Mouse (Mus musculus): ENCODE data around the gene Zfp14. TPM values are rescaled to one million over a fixed set of nuclear protein-coding genes. Genes with fewer than 3 reads are reported as not detected.
A peak's percentile ranks its signal among the peaks of the same experiment; 100 is the strongest.

The Zfp14 gene
- polyA plus RNA-seq, 1 experiment from 2014 or later, result 3.5 TPM

- H3K27me3 ChIP-seq (replicated peaks), result no peaks in the 10 kb centered on the region
- no peaks in the 10 kb centered on the region for H3K9me3 ChIP-seq
- ATAC-seq (ENCODE audit: insufficient read depth, low FRiP score, low read depth), result no peak
- H3K4me2 ChIP-seq, result no peak overlapping the region
- no peak overlapping the region for H3K27ac ChIP-seq
- H3K36me3 ChIP-seq, result peaks cover 28% of the 10 kb centered on the region
- H3K4me3 ChIP-seq (replicated peaks), result no peak overlapping the region
- no peaks in the 10 kb centered on the region for H3K4me1 ChIP-seq
- WGBS, result 94% methylated on average over 9 of the region's 9 CpGs
- H3K9ac ChIP-seq, result no peak overlapping the region
Measured at GRCm38 (mm10) chr7:29993340-29993739, 57.8 kb downstream of the Zfp14 start.

DNA sequence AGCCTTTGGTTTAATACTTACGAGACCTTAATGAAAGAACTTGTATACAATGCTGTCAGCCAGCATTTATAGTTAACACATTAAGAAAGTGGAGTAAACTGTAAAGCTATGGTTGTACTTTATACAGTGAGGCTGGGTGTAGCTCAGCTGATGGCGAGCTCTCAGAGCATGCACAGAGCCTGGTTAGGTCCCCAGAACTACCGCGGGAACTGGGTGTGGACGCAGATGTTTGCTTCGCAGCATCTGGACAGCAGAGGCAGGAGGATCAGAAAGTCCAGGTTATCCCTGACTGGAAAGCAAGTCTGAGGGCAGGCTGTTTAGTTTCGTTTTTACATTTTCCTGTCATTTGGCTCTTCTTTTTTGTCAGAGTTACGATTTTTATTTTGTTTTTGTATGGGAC is 58.5 kb downstream of the Zfp14 start:
- WGBS, result 95% methylated on average over 8 of the region's 8 CpGs
- no peaks in the 10 kb centered on the region for H3K27me3 ChIP-seq (replicated peaks)
- no peak overlapping the region for H3K9ac ChIP-seq
- no peaks in the 10 kb centered on the region for H3K4me1 ChIP-seq
- no peak overlapping the region for H3K4me3 ChIP-seq (replicated peaks)
- peaks cover 25% of the 10 kb centered on the region for H3K36me3 ChIP-seq
- no peak overlapping the region for H3K27ac ChIP-seq
- no peak overlapping the region for H3K4me2 ChIP-seq
- no peak for ATAC-seq (ENCODE audit: insufficient read depth, low FRiP score, low read depth)
- H3K9me3 ChIP-seq, result no peaks in the 10 kb centered on the region

- peaks cover 24% of the 10 kb centered on the region for H3K36me3 ChIP-seq
- H3K4me2 ChIP-seq, result no peak overlapping the region
- ATAC-seq (ENCODE audit: insufficient read depth, low FRiP score, low read depth), result peak; percentile 73
- no peaks in the 10 kb centered on the region for H3K27me3 ChIP-seq (replicated peaks)
- WGBS, result 77% methylated on average over 11 of the region's 11 CpGs
- H3K4me3 ChIP-seq (replicated peaks), result no peak overlapping the region
- no peaks in the 10 kb centered on the region for H3K9me3 ChIP-seq
- 0 out of 2 replicates have a peak, but pooled peaks cover 3% of the 10 kb centered on the region for H3K4me1 ChIP-seq
- no peak overlapping the region for H3K9ac ChIP-seq
- H3K27ac ChIP-seq, result peak overlapping the region; percentile 23; the same call in 1 of the 2 replicates
Measured at GRCm38 (mm10) chr7:29989031-29989430, 62.1 kb downstream of the Zfp14 start.

GRCm38 (mm10) chr7:29987551-29987950 is 63.6 kb downstream of the Zfp14 start:
- H3K9me3 ChIP-seq, result no peaks in the 10 kb centered on the region
- H3K36me3 ChIP-seq, result peaks cover 19% of the 10 kb centered on the region
- no peaks in the 10 kb centered on the region for H3K27me3 ChIP-seq (replicated peaks)
- no peak overlapping the region for H3K4me3 ChIP-seq (replicated peaks)
- 0 out of 2 replicates have a peak, but pooled peaks cover 7% of the 10 kb centered on the region for H3K4me1 ChIP-seq
- no peak for ATAC-seq (ENCODE audit: insufficient read depth, low FRiP score, low read depth)
- no peak overlapping the region for H3K4me2 ChIP-seq
- H3K9ac ChIP-seq, result no peak overlapping the region
- 91% methylated on average over 5 of the region's 5 CpGs for WGBS
- H3K27ac ChIP-seq, result no peak overlapping the region

Small RNA genes lying within 50 kb of the gene (microRNA-seq; reads per million reads assigned to microRNA genes)
- gene Gm23368, result not detected

Other genes with a start within 250 kb of the Zfp14 start
- gene Zfp790, start 235.3 kb downstream of the Zfp14 start, polyA plus RNA-seq (2015; fragmentation: Nextera tagmentation; extraction: Ambion mirVana), result 11.3 and 12.1 TPM in 2 replicates
- gene Zfp940, start 197.7 kb downstream of the Zfp14 start, polyA plus RNA-seq (2015; fragmentation: Nextera tagmentation; extraction: Ambion mirVana), result 4.2 and 4.7 TPM in 2 replicates
- gene Zfp420, start 191.4 kb downstream of the Zfp14 start, polyA plus RNA-seq (2015; fragmentation: Nextera tagmentation; extraction: Ambion mirVana), result 6.8 and 6.9 TPM in 2 replicates
- 7.9 and 8.3 TPM in 2 replicates for gene Zfp27, start 144.8 kb downstream of the Zfp14 start, polyA plus RNA-seq (2015; fragmentation: Nextera tagmentation; extraction: Ambion mirVana)
- gene Zfp383, start 143.2 kb downstream of the Zfp14 start, polyA plus RNA-seq (2015; fragmentation: Nextera tagmentation; extraction: Ambion mirVana), result 4.0 and 4.5 TPM in 2 replicates
- gene Zfp74, start 97.3 kb downstream of the Zfp14 start, polyA plus RNA-seq (2015; fragmentation: Nextera tagmentation; extraction: Ambion mirVana), result 9.2 and 10.2 TPM in 2 replicates
- gene Zfp568, start 67.4 kb downstream of the Zfp14 start, polyA plus RNA-seq (2015; fragmentation: Nextera tagmentation; extraction: Ambion mirVana), result 17.8 and 18.8 TPM in 2 replicates
- gene Zfp82, start 21.5 kb upstream of the Zfp14 start, polyA plus RNA-seq (2015; fragmentation: Nextera tagmentation; extraction: Ambion mirVana), result 4.1 and 4.7 TPM in 2 replicates
- 1.3 and 1.6 TPM in 2 replicates for gene Gm26920, start 39.0 kb upstream of the Zfp14 start, polyA plus RNA-seq (2015; fragmentation: Nextera tagmentation; extraction: Ambion mirVana)
- 6.7 and 8.3 TPM in 2 replicates for gene Zfp566, start 39.1 kb upstream of the Zfp14 start, polyA plus RNA-seq (2015; fragmentation: Nextera tagmentation; extraction: Ambion mirVana)
- gene Zfp260, start 43.4 kb upstream of the Zfp14 start, polyA plus RNA-seq (2015; fragmentation: Nextera tagmentation; extraction: Ambion mirVana), result 96.7 and 106 TPM in 2 replicates
- gene Zfp382, start 70.6 kb upstream of the Zfp14 start, polyA plus RNA-seq (2015; fragmentation: Nextera tagmentation; extraction: Ambion mirVana), result 8.8 and 10.4 TPM in 2 replicates
- 15.0 and 18.0 TPM in 2 replicates for gene Zfp146, start 118.4 kb upstream of the Zfp14 start, polyA plus RNA-seq (2015; fragmentation: Nextera tagmentation; extraction: Ambion mirVana)
- gene Cox7a1, start 132.8 kb upstream of the Zfp14 start, polyA plus RNA-seq (2015; fragmentation: Nextera tagmentation; extraction: Ambion mirVana), result 13.8 and 22.0 TPM in 2 replicates
- 106 and 111 TPM in 2 replicates for gene Capns1, start 147.4 kb upstream of the Zfp14 start, polyA plus RNA-seq (2015; fragmentation: Nextera tagmentation; extraction: Ambion mirVana)
- 129 and 139 TPM in 2 replicates for gene Polr2i, start 180.6 kb upstream of the Zfp14 start, polyA plus RNA-seq (2015; fragmentation: Nextera tagmentation; extraction: Ambion mirVana)
- 138 and 158 TPM in 2 replicates for gene Tbcb, start 180.9 kb upstream of the Zfp14 start, polyA plus RNA-seq (2015; fragmentation: Nextera tagmentation; extraction: Ambion mirVana)
- not detected in 2 replicates for gene Ovol3, start 184.3 kb upstream of the Zfp14 start, polyA plus RNA-seq (2015; fragmentation: Nextera tagmentation; extraction: Ambion mirVana)
- 0.62 and 0.65 TPM in 2 replicates for gene Thap8, start 228.7 kb upstream of the Zfp14 start, polyA plus RNA-seq (2015; fragmentation: Nextera tagmentation; extraction: Ambion mirVana)
- 5.3 and 6.5 TPM in 2 replicates for gene Wdr62, start 229.0 kb upstream of the Zfp14 start, polyA plus RNA-seq (2015; fragmentation: Nextera tagmentation; extraction: Ambion mirVana)
- 23.2 and 26.6 TPM in 2 replicates for gene Clip3, start 240.3 kb upstream of the Zfp14 start, polyA plus RNA-seq (2015; fragmentation: Nextera tagmentation; extraction: Ambion mirVana)

Measured in stomach, embryonic 15.5 days (tissue).